Mouse (Mus musculus): Measurements from ENCODE around the gene Kremen1.

GRCm38 (mm10) chr11:5184250-5184649 lies 77.1 kb downstream of the Kremen1 start:
- no peak for TF ChIP-seq CTCF (IDR thresholded peaks at IDR 0.05; ENCODE audit: low read depth, low read length)
- TF ChIP-seq EP300 (IDR thresholded peaks at IDR 0.05; ENCODE audit: insufficient read depth, low read depth, low read length), result no peak
- TF ChIP-seq POLR2A (IDR thresholded peaks at IDR 0.05; ENCODE audit: insufficient read depth, low read length), result no peak

Data from ES-Bruce4 (cell line).